Mouse (Mus musculus): ENCODE measurements around the gene Slc43a3. TPM values are rescaled to one million over a fixed set of nuclear protein-coding genes. Genes with fewer than 3 reads are reported as not detected.

Slc43a3 gene
- polyA plus RNA-seq, 1 experiment: 10.1 TPM

DNA sequence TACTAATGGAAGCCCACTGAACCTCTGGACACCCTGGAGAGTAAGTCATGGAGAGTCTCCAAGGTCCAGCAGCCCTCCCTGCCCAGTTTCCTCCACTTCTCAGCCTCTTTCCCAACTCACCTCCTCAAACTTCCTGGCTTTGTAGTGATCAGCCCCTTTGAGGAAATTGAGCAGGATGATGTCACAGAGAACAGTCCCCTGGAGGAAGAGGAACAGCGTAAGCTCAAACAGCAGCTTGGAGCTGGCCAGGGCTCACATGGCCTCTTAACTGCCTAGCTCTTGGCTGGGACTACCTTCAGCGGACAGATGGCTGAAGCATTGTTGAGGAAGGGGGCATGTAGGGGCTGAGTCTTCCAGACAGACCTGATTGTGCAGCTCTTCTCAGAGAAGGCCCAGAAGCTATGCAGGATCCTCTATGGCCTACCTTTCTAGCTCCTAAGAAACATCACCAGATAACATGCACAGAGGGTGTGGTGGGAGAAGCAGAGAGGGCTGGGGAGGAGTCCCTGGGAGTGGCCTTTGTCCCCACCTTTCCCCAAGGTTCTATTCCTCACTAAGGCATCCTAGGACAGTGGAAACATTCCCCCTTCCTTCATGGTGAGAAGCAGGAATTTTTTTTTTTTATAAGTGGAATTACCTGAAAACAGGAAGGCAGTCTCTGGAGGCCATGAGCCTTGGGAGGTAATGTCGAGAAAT lies 63.3 kb downstream of the Slc43a3 start:
- TF ChIP-seq CTCF (IDR thresholded peaks at IDR 0.05; ENCODE audit: borderline replicate concordance, extremely low read depth, insufficient read depth, insufficient read length): no peak
- no peak for TF ChIP-seq POLR2A (IDR thresholded peaks at IDR 0.05; ENCODE audit: borderline replicate concordance, extremely low read depth, insufficient read depth, insufficient read length, poor library complexity, severe bottlenecking)
- DNase-seq (ENCODE audit: low read depth): no peak

DNA sequence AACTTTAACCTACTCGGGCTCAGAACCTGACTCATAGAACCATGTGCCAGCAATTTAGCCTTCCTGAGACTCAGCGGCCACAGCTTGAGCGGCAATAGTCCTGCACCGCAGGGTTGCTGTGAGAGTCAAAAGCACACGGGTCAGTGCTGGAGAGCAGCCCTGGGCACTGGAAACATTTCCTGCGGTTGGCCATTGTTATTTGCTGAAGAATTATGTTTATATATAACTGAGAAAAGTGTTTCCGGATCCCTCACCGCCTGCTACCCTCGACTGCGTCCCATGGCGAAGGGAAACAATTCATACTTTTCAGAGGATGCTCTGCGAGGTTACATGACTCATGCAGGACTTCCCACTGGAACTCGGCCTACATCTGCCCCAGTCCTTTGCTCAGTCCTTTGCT lies 65.1 kb downstream of the Slc43a3 start:
- TF ChIP-seq CTCF (IDR thresholded peaks at IDR 0.05; ENCODE audit: borderline replicate concordance, extremely low read depth, insufficient read depth, insufficient read length): no peak
- TF ChIP-seq POLR2A (IDR thresholded peaks at IDR 0.05; ENCODE audit: borderline replicate concordance, extremely low read depth, insufficient read depth, insufficient read length, poor library complexity, severe bottlenecking): no peak

GRCm38 (mm10) chr2:85002575-85002974 lies 66.2 kb downstream of the Slc43a3 start:
- TF ChIP-seq POLR2A (IDR thresholded peaks at IDR 0.05; ENCODE audit: borderline replicate concordance, extremely low read depth, insufficient read depth, insufficient read length, poor library complexity, severe bottlenecking) (no peak), CTCF (IDR thresholded peaks at IDR 0.05; ENCODE audit: borderline replicate concordance, extremely low read depth, insufficient read depth, insufficient read length) (no peak)
- no peak for DNase-seq (ENCODE audit: low read depth)

More for the DNA sequence above, 65.1 kb downstream of the Slc43a3 start:
- DNase-seq (ENCODE audit: low read depth): no peak

DNA sequence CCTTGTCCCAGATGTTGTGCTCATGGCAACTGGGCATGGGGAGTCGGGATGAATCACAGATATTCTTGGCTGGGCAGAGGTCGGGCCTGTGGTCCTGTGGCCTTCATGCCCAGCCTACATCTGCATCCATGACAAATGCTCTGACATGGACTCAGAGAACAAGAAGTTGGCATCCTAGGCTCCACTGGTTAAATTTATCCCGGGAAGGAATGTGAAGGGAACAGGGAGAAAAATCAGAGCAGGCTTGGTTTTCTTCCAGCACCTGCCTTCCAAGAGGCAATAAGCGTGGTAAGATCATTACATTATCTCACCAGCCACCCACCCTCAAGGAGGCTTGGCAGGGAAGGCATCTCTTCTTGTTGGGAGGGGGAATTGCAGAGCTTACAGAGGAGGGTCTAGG lies 68.0 kb downstream of the Slc43a3 start:
- DNase-seq (ENCODE audit: low read depth): no peak
- TF ChIP-seq CTCF (IDR thresholded peaks at IDR 0.05; ENCODE audit: borderline replicate concordance, extremely low read depth, insufficient read depth, insufficient read length) (no peak), POLR2A (IDR thresholded peaks at IDR 0.05; ENCODE audit: borderline replicate concordance, extremely low read depth, insufficient read depth, insufficient read length, poor library complexity, severe bottlenecking) (no peak)

- no peak for DNase-seq (ENCODE audit: low read depth)
- TF ChIP-seq POLR2A (IDR thresholded peaks at IDR 0.05; ENCODE audit: borderline replicate concordance, extremely low read depth, insufficient read depth, insufficient read length, poor library complexity, severe bottlenecking) (no peak), CTCF (IDR thresholded peaks at IDR 0.05; ENCODE audit: borderline replicate concordance, extremely low read depth, insufficient read depth, insufficient read length) (no peak)
Observed at GRCm38 (mm10) chr2:85006600-85006999, 70.2 kb downstream of the Slc43a3 start.

DNA sequence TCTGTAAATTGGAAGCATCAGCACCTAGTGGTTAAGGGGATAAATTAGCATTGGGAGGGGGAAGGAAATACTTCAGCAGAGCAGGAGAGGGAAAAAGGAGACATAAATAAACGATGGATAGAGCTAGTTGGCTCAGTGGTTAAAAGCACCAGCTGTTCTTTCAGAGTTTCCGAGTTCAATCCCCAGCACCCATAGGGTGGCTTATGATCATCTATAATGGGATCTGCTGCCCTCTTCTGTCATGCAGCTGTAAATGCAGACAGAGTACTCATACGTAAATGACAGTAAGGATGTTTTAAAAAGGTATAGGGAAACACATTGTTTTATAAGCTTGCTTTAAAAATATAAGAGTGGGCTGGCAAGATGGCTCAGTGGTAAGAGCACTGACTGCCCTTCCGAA lies 71.3 kb downstream of the Slc43a3 start:
- TF ChIP-seq POLR2A (IDR thresholded peaks at IDR 0.05; ENCODE audit: borderline replicate concordance, extremely low read depth, insufficient read depth, insufficient read length, poor library complexity, severe bottlenecking): no peak
- peak; percentile 47; the same call in 1 of the 2 replicates for TF ChIP-seq CTCF (IDR thresholded peaks at IDR 0.05; ENCODE audit: borderline replicate concordance, extremely low read depth, insufficient read depth, insufficient read length)

More for the DNA sequence above, 71.3 kb downstream of the Slc43a3 start:
- DNase-seq (ENCODE audit: low read depth): peak; percentile 57

Other genes starting within 250 kb of the Slc43a3 start
- gene Zdhhc5, start 221.4 kb upstream of the Slc43a3 start, polyA plus RNA-seq (2012; rRNA removed): 34.8 and 35.4 TPM in 2 replicates
- gene Clp1, start 209.2 kb upstream of the Slc43a3 start, polyA plus RNA-seq (2012; rRNA removed): 15.8 and 21.4 TPM in 2 replicates
- gene Ypel4, start 202.5 kb upstream of the Slc43a3 start, polyA plus RNA-seq (2012; rRNA removed): 41.7 and 61.5 TPM in 2 replicates
- 6.8 and 7.6 TPM in 2 replicates for gene Gm19426, start 192.9 kb upstream of the Slc43a3 start, polyA plus RNA-seq (2012; rRNA removed)
- 22.5 and 29.6 TPM in 2 replicates for gene Serping1, start 161.1 kb upstream of the Slc43a3 start, polyA plus RNA-seq (2012; rRNA removed)
- gene Ube2l6, start 137.8 kb upstream of the Slc43a3 start, polyA plus RNA-seq (2012; rRNA removed): 12.2 and 13.8 TPM in 2 replicates
- not detected in 2 replicates for gene Smtnl1, start 113.9 kb upstream of the Slc43a3 start, polyA plus RNA-seq (2012; rRNA removed)
- 62.7 and 80.6 TPM in 2 replicates for gene Timm10, start 109.6 kb upstream of the Slc43a3 start, polyA plus RNA-seq (2012; rRNA removed)
- 3.4 and 5.9 TPM in 2 replicates for gene Slc43a1, start 97.7 kb upstream of the Slc43a3 start, polyA plus RNA-seq (2012; rRNA removed)
- 18.3 and 32.2 TPM in 2 replicates for gene Rtn4rl2, start 49.9 kb upstream of the Slc43a3 start, polyA plus RNA-seq (2012; rRNA removed)
- gene Prg2, start 43.9 kb downstream of the Slc43a3 start, polyA plus RNA-seq (2012; rRNA removed): 0.14 and 0.16 TPM in 2 replicates
- not detected in 2 replicates for gene Prg3, start 51.6 kb downstream of the Slc43a3 start, polyA plus RNA-seq (2012; rRNA removed)
- 191 and 223 TPM in 2 replicates for gene Ssrp1, start 100.7 kb downstream of the Slc43a3 start, polyA plus RNA-seq (2012; rRNA removed)
- gene P2rx3, start 100.9 kb downstream of the Slc43a3 start, polyA plus RNA-seq (2012; rRNA removed): 2.1 and 6.1 TPM in 2 replicates
- 44.0 and 57.0 TPM in 2 replicates for gene Tnks1bp1, start 111.4 kb downstream of the Slc43a3 start, polyA plus RNA-seq (2012; rRNA removed)
- 17.7 and 24.8 TPM in 2 replicates for gene Aplnr, start 199.6 kb downstream of the Slc43a3 start, polyA plus RNA-seq (2012; rRNA removed)

All from brain, embryonic 14.5 days (tissue).